ENCODE assay signal across 12 mouse cellular contexts in genomic region chr11:105507332-105507971, GRCm38 (mm10). TPM values are rescaled to one million over a fixed set of nuclear protein-coding genes. Genes with fewer than 3 reads are reported as not detected.
DNase-seq lines count a peak whose midpoint lies in the region; ATAC-seq lines count a peak whose summit lies in the region.
"Had no signal": no experiment of that assay in that cellular context is flagged by ENCODE, and none has a peak within 500 bp of the region (broad histone marks: within the 10 kb centered on the region; RNA-seq: fewer than 3 reads in every experiment).

No protein-coding gene starts in this region.

- no peaks in the 10 kb centered on the region for H3K27me3 ChIP-seq in forebrain, embryonic 15.5 days

- ATAC-seq in forebrain, embryonic 15.5 days (replicated peaks) = no peak
- no peak for ATAC-seq in megakaryocyte-erythroid progenitor cell, adult 5-6 weeks (replicated peaks; ENCODE audit: low FRiP score, low TSS enrichment, poor library complexity, severe bottlenecking)

- H3K4me1 ChIP-seq in forebrain, embryonic 15.5 days = peaks cover 35% of the 10 kb centered on the region

- no peaks in the 10 kb centered on the region for H3K9me3 ChIP-seq in forebrain, embryonic 15.5 days

- no peaks in the 10 kb centered on the region for H3K36me3 ChIP-seq in forebrain, embryonic 15.5 days

- H3K27ac ChIP-seq in forebrain, embryonic 15.5 days (replicated peaks) = peak overlapping the region; percentile 94
- H3K27ac ChIP-seq: macrophage had no signal

- H3K9ac ChIP-seq in forebrain, embryonic 15.5 days (replicated peaks) = no peak overlapping the region

- 7% methylated on average over 8 of the region's 8 CpGs for WGBS in forebrain, embryonic 15.5 days

- peak; percentile 36 for DNase-seq in right cerebral cortex, postnatal 4 days
- DNase-seq in right cerebral cortex, postnatal 36 days (ENCODE audit: low spot score in 2 of 2) = no peak
- DNase-seq in lung, postnatal 25 days (ENCODE audit: low spot score) = peak; percentile 26
- DNase-seq in thymus, postnatal 10 days (ENCODE audit: low spot score in 2 of 2) = no peak
- DNase-seq in T-cell, adult 2 months (ENCODE audit: low spot score) = no peak
- DNase-seq in kidney, postnatal 4 days = no peak
- DNase-seq: thymus, postnatal 4 days had no signal

- H3K4me3 ChIP-seq in forebrain, embryonic 15.5 days = peak overlapping the region; percentile 4; the same call in 1 of the 2 replicates
- H3K4me3 ChIP-seq: erythroblast, embryonic 14.5 days had no signal

- H3K4me2 ChIP-seq in forebrain, embryonic 15.5 days (replicated peaks) = peak overlapping the region; percentile 32

RNA-seq across cellular contexts. Expression of gene March10, which starts 50.9 kb away (rescaled TPM):
- polyA plus RNA-seq in forebrain, embryonic 15.5 days (2015; fragmentation: Nextera tagmentation; extraction: Ambion mirVana) = 0.34 and 0.50 TPM in 2 replicates
- not detected in 2 replicates for total RNA-seq in megakaryocyte-erythroid progenitor cell, adult 5-6 weeks (2014; fragmentation: Nextera tagmentation)
- not detected in 2 replicates for total RNA-seq in megakaryocyte-erythroid progenitor cell, adult 5-6 weeks (2017)
- polyA plus RNA-seq: erythroblast, embryonic 14.5 days; heart, postnatal 0 days; macrophage had no signal

Comparison
In these comparisons a context has a peak if more than half of its experiments do, and no peak if none do; other contexts are left out.
1. DNase-seq: peak in right cerebral cortex, postnatal 4 days (single experiment) and lung, postnatal 25 days (single experiment); none in right cerebral cortex, postnatal 36 days (0 of 2), thymus, postnatal 10 days (0 of 2), T-cell, adult 2 months (single experiment) and kidney, postnatal 4 days (0 of 2).